Mouse (Mus musculus) intestine, embryonic 14.5 days (tissue): ENCODE data around the gene Olfr516. TPM values are rescaled to one million over a fixed set of nuclear protein-coding genes. Genes with fewer than 3 reads are reported as not detected.

ENCODE experiments used
- polyA plus RNA-seq: library from polyadenylated mRNA; unstranded; fragments of >200 nt; fragmentation: Nextera tagmentation; extraction: Ambion mirVana; gene quantifications from 2 replicates; pipeline ENCODE4 v1.2.1, GENCODE M21; 2014

Gene Olfr516
- polyA plus RNA-seq, 1 experiment from 2014 or later: not detected

Other genes with a start within 250 kb of the Olfr516 start
- 0.05 TPM in 1 of 2 replicates, not detected in the other for gene Olfr506, start 239.7 kb downstream of the Olfr516 start, polyA plus RNA-seq
- gene Olfr507, start 228.7 kb downstream of the Olfr516 start, polyA plus RNA-seq: not detected in 2 replicates
- not detected in 2 replicates for gene Olfr508, start 220.5 kb downstream of the Olfr516 start, polyA plus RNA-seq
- not detected in 2 replicates for gene Olfr509, start 198.6 kb downstream of the Olfr516 start, polyA plus RNA-seq
- gene Olfr510, start 184.1 kb downstream of the Olfr516 start, polyA plus RNA-seq: not detected in 2 replicates
- gene Olfr512, start 137.2 kb downstream of the Olfr516 start, polyA plus RNA-seq: not detected in 2 replicates
- not detected in 2 replicates for gene Olfr513, start 99.6 kb downstream of the Olfr516 start, polyA plus RNA-seq
- not detected in 2 replicates for gene Olfr514, start 24.5 kb downstream of the Olfr516 start, polyA plus RNA-seq
- not detected in 2 replicates for gene Olfr517, start 21.9 kb upstream of the Olfr516 start, polyA plus RNA-seq
- gene Olfr518, start 34.5 kb upstream of the Olfr516 start, polyA plus RNA-seq: not detected in 2 replicates
- not detected in 2 replicates for gene Olfr519, start 43.9 kb upstream of the Olfr516 start, polyA plus RNA-seq
- gene Nlrp10, start 79.6 kb upstream of the Olfr516 start, polyA plus RNA-seq: 0.12 TPM in 1 of 2 replicates, not detected in the other
- gene Eif3f, start 83.9 kb upstream of the Olfr516 start, polyA plus RNA-seq: 113 and 116 TPM in 2 replicates
- 5.2 and 6.3 TPM in 2 replicates for gene Tub, start 99.8 kb upstream of the Olfr516 start, polyA plus RNA-seq
- gene Ric3, start 232.8 kb upstream of the Olfr516 start, polyA plus RNA-seq: 2.5 and 4.5 TPM in 2 replicates